Mouse (Mus musculus) G1E (cell line): ENCODE measurements around the gene Ppp1r13l. TPM values are rescaled to one million over a fixed set of nuclear protein-coding genes. Genes with fewer than 3 reads are reported as not detected.

ENCODE experiments used
- ATAC-seq: 2 replicates; pipeline ENCODE4 v1.8.0; 2016; ENCODE audit warnings: mild to moderate bottlenecking; ENCODE audit not compliant: insufficient number of reproducible peaks, poor library complexity, low FRiP score, severe bottlenecking; ENCODE audit errors: extremely low read depth
- DNase-seq: peaks from one replicate; pipeline ENCODE4 v3.0.0; 2012; ENCODE audit warnings: low spot score
- H3K27me3 ChIP-seq: 2 replicates; pipeline ENCODE4 v1.6.1; 2012; ENCODE audit warnings: mild to moderate bottlenecking, low read length, inconsistent platforms; ENCODE audit not compliant: insufficient read depth
- H3K36me3 ChIP-seq: replicated peaks from 2 replicates; pipeline ENCODE3; 2012; ENCODE audit warnings: mild to moderate bottlenecking, inconsistent platforms
- H3K4me1 ChIP-seq: 2 replicates; pipeline ENCODE4 v1.6.1; 2012; ENCODE audit warnings: low read depth, low read length, inconsistent platforms, mixed read lengths; ENCODE audit not compliant: insufficient read depth
- H3K4me3 ChIP-seq: 2 replicates; pipeline ENCODE4 v1.5.1; 2012; ENCODE audit warnings: low read depth, mild to moderate bottlenecking, inconsistent platforms, low read length, moderate library complexity, mixed read lengths
- H3K9me3 ChIP-seq: replicated peaks from 2 replicates; pipeline ENCODE4 v1.6.1; 2012; ENCODE audit warnings: inconsistent platforms
- CTCF ChIP-seq: IDR thresholded peaks from 2 replicates; pipeline ENCODE4 v1.5.1; 2012; ENCODE audit warnings: low read depth, low read length, inconsistent platforms, mixed read lengths
- GATA1 ChIP-seq: IDR thresholded peaks from 2 replicates; pipeline ENCODE4 v1.6.1; 2012; ENCODE audit warnings: borderline replicate concordance, low read length, inconsistent platforms, mixed read lengths
- GATA2 ChIP-seq: IDR thresholded peaks from 2 replicates; pipeline ENCODE4 v1.6.1; 2012; ENCODE audit warnings: low read depth, low read length, inconsistent platforms, borderline replicate concordance
- POLR2AphosphoS5 ChIP-seq: IDR thresholded peaks from 2 replicates; pipeline ENCODE4 v1.6.1; 2012; ENCODE audit warnings: low read depth, low read length, inconsistent platforms; ENCODE audit not compliant: insufficient replicate concordance
- TAL1 ChIP-seq: conservative IDR thresholded peaks from 2 replicates; pipeline ENCODE4 v1.6.1; 2012; ENCODE audit warnings: low read depth, low read length, inconsistent platforms, mixed read lengths
- polyA plus RNA-seq: library from polyadenylated mRNA; stranded (reverse); fragments of >175 nt; gene quantifications from 2 replicates; pipeline ENCODE4 v1.2.3, GENCODE M21; 2012
- total RNA-seq, 2 experiments: library from RNA; stranded (forward) in 1 of 2; stranded (reverse) in 1 of 2; fragments of 200-1000 nt in 1 of 2; fragments of >200 nt in 1 of 2; fragmentation: Nextera tagmentation in 1 of 2; gene quantifications; 2 replicates each; pipeline ENCODE4 v1.2.3; 2014 to 2017

The Ppp1r13l gene
- total and polyA plus RNA-seq, 3 experiments, result 1.1 to 32.9 (median 15.2) TPM

- H3K9me3 ChIP-seq, result no peaks in the 10 kb centered on the region
- ATAC-seq (no peak), DNase-seq (no peak)
- H3K4me1 ChIP-seq, result peaks cover 37% of the 10 kb centered on the region
- TF ChIP-seq GATA2, result no peak
- TF ChIP-seq POLR2AphosphoS5, result no peak
- TF ChIP-seq GATA1, result no peak
- TF ChIP-seq TAL1, result no peak
- TF ChIP-seq CTCF, result no peak
- H3K27me3 ChIP-seq, result peaks cover 69% of the 10 kb centered on the region
- H3K36me3 ChIP-seq, result no peaks in the 10 kb centered on the region
- H3K4me3 ChIP-seq, result no peak overlapping the region
These were observed 40.9 kb upstream of the Ppp1r13l start for GRCm38 (mm10) chr7:19318676-19319075.

GRCm38 (mm10) chr7:19319458-19319857, 40.1 kb upstream of the Ppp1r13l start:
- H3K4me3 ChIP-seq, result peak overlapping the region; percentile 71; the same call in 1 of the 2 replicates

GRCm38 (mm10) chr7:19319906-19320305, 39.6 kb upstream of the Ppp1r13l start:
- no peak for TF ChIP-seq POLR2AphosphoS5
- no peak for TF ChIP-seq GATA2
- TF ChIP-seq GATA1, result no peak
- TF ChIP-seq TAL1, result no peak
- no peak for TF ChIP-seq CTCF
- no peaks in the 10 kb centered on the region for H3K9me3 ChIP-seq
- DNase-seq, result peak; percentile 75
- peaks cover 65% of the 10 kb centered on the region for H3K27me3 ChIP-seq
- H3K4me3 ChIP-seq, result peak overlapping the region; percentile 71
- H3K4me1 ChIP-seq, result peaks cover 40% of the 10 kb centered on the region
- peak; percentile 87 for ATAC-seq
- H3K36me3 ChIP-seq, result no peaks in the 10 kb centered on the region

More at GRCm38 (mm10) chr7:19319458-19319857, 40.1 kb upstream of the Ppp1r13l start:
- TF ChIP-seq GATA2 (no peak), CTCF (no peak), GATA1 (no peak), TAL1 (no peak), POLR2AphosphoS5 (no peak)
- no peaks in the 10 kb centered on the region for H3K36me3 ChIP-seq
- H3K9me3 ChIP-seq, result no peaks in the 10 kb centered on the region
- DNase-seq (no peak), ATAC-seq (no peak)
- H3K4me1 ChIP-seq, result peaks cover 40% of the 10 kb centered on the region
- peaks cover 68% of the 10 kb centered on the region for H3K27me3 ChIP-seq

GRCm38 (mm10) chr7:19320637-19321036, 38.9 kb upstream of the Ppp1r13l start:
- TF ChIP-seq POLR2AphosphoS5, result no peak
- TF ChIP-seq TAL1, result no peak
- no peak for TF ChIP-seq GATA2
- TF ChIP-seq GATA1, result no peak
- no peak for TF ChIP-seq CTCF
- no peaks in the 10 kb centered on the region for H3K9me3 ChIP-seq
- H3K4me1 ChIP-seq, result peaks cover 44% of the 10 kb centered on the region
- H3K36me3 ChIP-seq, result no peaks in the 10 kb centered on the region
- peaks cover 57% of the 10 kb centered on the region for H3K27me3 ChIP-seq
- DNase-seq (no peak), ATAC-seq (no peak)
- no peak overlapping the region for H3K4me3 ChIP-seq

- no peak for ATAC-seq
- DNase-seq, result no peak
- TF ChIP-seq TAL1 (no peak), GATA2 (no peak), GATA1 (no peak), POLR2AphosphoS5 (no peak), CTCF (no peak)
- no peak overlapping the region for H3K4me3 ChIP-seq
- H3K9me3 ChIP-seq, result no peaks in the 10 kb centered on the region
- no peaks in the 10 kb centered on the region for H3K36me3 ChIP-seq
- peaks cover 49% of the 10 kb centered on the region for H3K27me3 ChIP-seq
- peaks cover 43% of the 10 kb centered on the region for H3K4me1 ChIP-seq
These were observed 38.1 kb upstream of the Ppp1r13l start for GRCm38 (mm10) chr7:19321464-19321863.

- TF ChIP-seq GATA2, result no peak
- TF ChIP-seq TAL1, result no peak
- TF ChIP-seq POLR2AphosphoS5, result no peak
- TF ChIP-seq CTCF, result no peak
- TF ChIP-seq GATA1, result no peak
- ATAC-seq (no peak), DNase-seq (no peak)
- peaks cover 43% of the 10 kb centered on the region for H3K4me1 ChIP-seq
- H3K27me3 ChIP-seq, result peaks cover 39% of the 10 kb centered on the region
- no peak overlapping the region for H3K4me3 ChIP-seq
- no peaks in the 10 kb centered on the region for H3K36me3 ChIP-seq
- no peaks in the 10 kb centered on the region for H3K9me3 ChIP-seq
These were observed 37.1 kb upstream of the Ppp1r13l start for GRCm38 (mm10) chr7:19322489-19322888.
